Mouse (Mus musculus) thymus, adult 2 months (tissue): ENCODE measurements around the gene Lrp10.

Experiments used
- CTCF ChIP-seq: fragments of 200-500 bp; IDR thresholded peaks from 2 replicates; pipeline ENCODE4 v1.5.1; 2012; ENCODE audit warnings: mild to moderate bottlenecking, control low read depth, low read length, moderate library complexity, borderline replicate concordance; ENCODE audit not compliant: control insufficient read depth, poor library complexity, insufficient read depth; ENCODE audit errors: extremely low read depth
- POLR2A ChIP-seq: fragments of 200-500 bp; IDR thresholded peaks from 2 replicates; pipeline ENCODE4 v1.6.1; 2012; ENCODE audit warnings: mild to moderate bottlenecking, low read length, control low read depth, moderate library complexity; ENCODE audit not compliant: control insufficient read depth, poor library complexity, insufficient read depth; ENCODE audit errors: extremely low read depth

GRCm38 (mm10) chr14:54426003-54426688, 37.8 kb upstream of the Lrp10 start:
- no peak for TF ChIP-seq POLR2A
- TF ChIP-seq CTCF = no peak
